Mouse (Mus musculus) spleen, adult 2 months (tissue): Measurements from ENCODE around the gene Nfib.

Experiments
- CTCF ChIP-seq: fragments of 200-500 bp; IDR thresholded peaks from 2 replicates; pipeline ENCODE4 v1.5.1; 2011; ENCODE audit warnings: mild to moderate bottlenecking, inconsistent platforms; ENCODE audit not compliant: insufficient read depth, insufficient read length, insufficient replicate concordance; ENCODE audit errors: extremely low read depth
- POLR2A ChIP-seq: fragments of 200-500 bp; IDR thresholded peaks from 2 replicates; pipeline ENCODE4 v1.6.1; 2011; ENCODE audit warnings: low read depth, low read length, inconsistent platforms

DNA sequence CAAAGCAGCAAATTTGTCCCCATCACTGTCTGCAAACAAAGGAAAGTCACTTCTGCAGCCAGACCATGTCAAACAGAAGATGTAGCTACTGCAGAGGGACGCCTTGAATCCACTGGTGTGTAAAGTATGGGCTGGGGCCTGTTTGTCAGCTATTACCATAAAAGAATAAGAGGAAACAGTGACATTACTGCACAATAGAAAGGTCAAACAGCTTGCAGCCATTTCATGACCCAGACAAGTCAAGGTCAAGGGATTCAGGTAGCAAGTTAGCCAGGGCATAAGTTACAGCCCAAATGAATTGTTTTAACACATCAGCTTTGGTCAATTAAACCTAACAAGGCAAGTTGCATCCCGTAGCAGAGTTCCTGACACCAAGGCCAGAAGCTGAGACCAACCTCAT is 215.6 kb downstream of the Nfib start:
- TF ChIP-seq CTCF (no peak), POLR2A (no peak)
